Mouse (Mus musculus) lung, embryonic 14.5 days (tissue): ENCODE data around the gene Abca1. TPM values are rescaled to one million over a fixed set of nuclear protein-coding genes. Genes with fewer than 3 reads are reported as not detected.

Experiments
- ATAC-seq: fragments of 200-750 bp; cut with Nextera tagmentation; 2 replicates; pipeline ENCODE4 v1.8.0; 2017; ENCODE audit warnings: mild to moderate bottlenecking, moderate TSS enrichment, moderate library complexity; ENCODE audit not compliant: insufficient read depth
- DNase-seq: peaks from one replicate; pipeline ENCODE4 v3.0.0-alpha.2; 2015
- H3K27ac ChIP-seq: fragments of 300-500 bp; sonication (generic); 2 replicates; pipeline ENCODE4 v1.5.1; 2014; ENCODE audit warnings: low read depth, mild to moderate bottlenecking, moderate library complexity
- H3K27me3 ChIP-seq: fragments of 300-500 bp; sonication (generic); 2 replicates; pipeline ENCODE4 v1.6.1; 2014; ENCODE audit warnings: low read length, control low read depth; ENCODE audit not compliant: insufficient read depth
- H3K36me3 ChIP-seq: fragments of 300-500 bp; sonication (generic); 2 replicates; pipeline ENCODE4 v1.6.1; 2014; ENCODE audit warnings: control low read depth; ENCODE audit not compliant: insufficient read depth
- H3K4me1 ChIP-seq: fragments of 300-500 bp; sonication (generic); 2 replicates; pipeline ENCODE4 v1.6.1; 2014; ENCODE audit warnings: antibody characterized with exemption, control low read depth; ENCODE audit not compliant: insufficient read depth
- H3K4me2 ChIP-seq: fragments of 300-500 bp; sonication (generic); 2 replicates; pipeline ENCODE4 v1.6.1; 2014; ENCODE audit warnings: mild to moderate bottlenecking
- H3K4me3 ChIP-seq: fragments of 300-500 bp; sonication (generic); 2 replicates; pipeline ENCODE4 v1.5.1; 2014; ENCODE audit warnings: low read depth, low read length
- H3K9ac ChIP-seq: fragments of 300-500 bp; sonication (generic); 2 replicates; pipeline ENCODE4 v1.6.1; 2014
- H3K9me3 ChIP-seq: fragments of 300-500 bp; sonication (generic); 2 replicates; pipeline ENCODE4 v1.6.1; 2016; ENCODE audit warnings: low read depth, low read length, control low read depth
- CTCF ChIP-seq: IDR thresholded peaks from 2 replicates; pipeline ENCODE4 v1.5.1; 2016; ENCODE audit warnings: antibody characterized with exemption, low read depth
- WGBS: fragments of 180-500 bp; shearing (Covaris S2); extraction: QIAGEN DNeasy Blood & Tissue Kit; methylation state at CpG from one replicate; pipeline ENCODE4 v1.1.7; 2014; 5-methylcytosine and 5-hydroxymethylcytosine counted together
- polyA plus RNA-seq: library from polyadenylated mRNA; unstranded; fragments of >200 nt; fragmentation: Nextera tagmentation; extraction: Ambion mirVana; gene quantifications from 2 replicates; pipeline ENCODE4 v1.2.1, GENCODE M21; 2014

The Abca1 gene
- polyA plus RNA-seq, 1 experiment from 2014 or later = 13.6 TPM

DNA sequence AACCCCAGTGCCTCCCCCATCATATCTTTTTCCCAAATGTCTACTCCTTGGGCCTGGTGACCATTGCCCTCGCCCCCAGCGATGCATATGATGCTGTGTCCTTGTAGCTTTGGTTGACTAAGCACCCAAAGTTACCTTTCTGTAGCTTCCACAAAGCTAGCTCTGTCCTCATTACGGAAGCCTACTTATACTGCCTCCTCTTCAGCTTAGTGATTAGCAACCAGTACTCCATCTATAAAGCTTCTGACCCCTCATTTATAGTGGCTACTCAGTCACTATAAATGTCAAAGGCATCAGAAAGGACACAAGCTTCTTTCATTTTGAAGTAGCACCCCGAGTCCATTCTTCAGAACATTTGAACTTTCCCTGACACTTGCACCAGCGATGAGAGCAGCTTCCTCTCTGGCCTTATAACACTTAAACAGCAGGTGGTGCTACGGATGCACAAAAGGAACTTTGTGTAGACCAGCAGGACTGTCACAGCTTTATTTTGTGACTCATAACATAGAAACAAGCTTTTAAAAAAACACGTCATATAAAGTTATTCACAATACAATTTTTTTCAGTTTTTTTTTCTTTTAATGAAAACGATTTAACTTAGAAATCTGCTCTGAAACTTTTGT lies 129.3 kb downstream of the Abca1 start:
- Histone ChIP-seq H3K27ac (no peak overlapping the region), H3K27me3 (no peaks in the 10 kb centered on the region), H3K9me3 (no peaks in the 10 kb centered on the region), H3K9ac (no peak overlapping the region), H3K4me1 (no peaks in the 10 kb centered on the region), H3K36me3 (peaks cover 24% of the 10 kb centered on the region; the same call in 1 of the 2 replicates), H3K4me2 (no peak overlapping the region), H3K4me3 (no peak overlapping the region)
- peak; percentile 52 for TF ChIP-seq CTCF
- 56% methylated on average over 8 of the region's 8 CpGs for WGBS
- ATAC-seq = no peak
- DNase-seq = peak; percentile 66

DNA sequence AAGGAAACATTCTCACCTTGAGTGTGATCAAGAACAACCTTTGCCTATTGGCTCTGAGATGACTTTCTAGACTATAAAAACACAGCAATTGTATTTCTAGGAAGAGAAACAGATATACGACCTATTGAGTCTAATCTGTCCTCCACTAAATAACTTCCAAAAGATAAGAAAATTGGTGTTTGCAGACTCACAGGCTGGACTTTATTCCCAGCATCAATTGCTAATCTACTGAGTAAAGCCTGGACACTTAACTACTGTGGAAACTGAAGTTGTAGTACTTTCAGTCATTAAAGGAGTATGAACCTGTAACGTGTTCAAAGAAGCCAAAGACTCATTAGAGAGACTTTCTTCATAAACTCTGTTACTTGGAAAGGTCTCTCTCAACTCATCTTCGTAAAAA lies 131.9 kb downstream of the Abca1 start:
- no peak for TF ChIP-seq CTCF
- WGBS = 78% methylated on average over 3 of the region's 3 CpGs
- Histone ChIP-seq H3K4me2 (no peak overlapping the region), H3K9ac (no peak overlapping the region), H3K36me3 (peaks cover 18% of the 10 kb centered on the region; the same call in 1 of the 2 replicates), H3K4me1 (no peaks in the 10 kb centered on the region), H3K9me3 (no peaks in the 10 kb centered on the region), H3K27me3 (no peaks in the 10 kb centered on the region), H3K27ac (no peak overlapping the region), H3K4me3 (no peak overlapping the region)
- ATAC-seq (no peak), DNase-seq (no peak)

DNA sequence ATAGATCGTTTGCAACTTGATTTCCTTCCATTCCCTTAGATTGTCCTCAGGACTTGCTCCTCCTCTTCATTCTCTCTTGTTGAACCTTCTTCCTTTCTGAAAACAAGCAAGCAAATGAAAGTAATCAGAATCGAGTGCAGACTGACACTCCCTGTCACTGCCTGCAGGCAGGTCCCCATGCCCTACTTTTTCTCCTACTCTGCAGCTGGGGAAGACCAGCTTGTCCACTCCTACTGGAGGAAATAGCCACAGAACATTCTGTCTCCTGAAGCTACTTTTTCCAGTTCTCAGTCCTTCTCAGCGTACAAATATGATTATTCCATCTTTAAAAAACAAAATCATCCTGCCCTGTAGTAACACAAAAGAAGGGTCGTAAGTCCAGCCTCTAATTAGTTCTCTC lies 135.3 kb downstream of the Abca1 start:
- Histone ChIP-seq H3K9me3 (no peaks in the 10 kb centered on the region), H3K27ac (no peak overlapping the region), H3K4me2 (no peak overlapping the region), H3K4me1 (no peaks in the 10 kb centered on the region), H3K36me3 (peaks cover 37% of the 10 kb centered on the region; the same call in 1 of the 2 replicates), H3K27me3 (no peaks in the 10 kb centered on the region), H3K9ac (no peak overlapping the region), H3K4me3 (no peak overlapping the region)
- WGBS = 89% methylated on average over 4 of the region's 4 CpGs
- DNase-seq (no peak), ATAC-seq (no peak)
- TF ChIP-seq CTCF = no peak

DNA sequence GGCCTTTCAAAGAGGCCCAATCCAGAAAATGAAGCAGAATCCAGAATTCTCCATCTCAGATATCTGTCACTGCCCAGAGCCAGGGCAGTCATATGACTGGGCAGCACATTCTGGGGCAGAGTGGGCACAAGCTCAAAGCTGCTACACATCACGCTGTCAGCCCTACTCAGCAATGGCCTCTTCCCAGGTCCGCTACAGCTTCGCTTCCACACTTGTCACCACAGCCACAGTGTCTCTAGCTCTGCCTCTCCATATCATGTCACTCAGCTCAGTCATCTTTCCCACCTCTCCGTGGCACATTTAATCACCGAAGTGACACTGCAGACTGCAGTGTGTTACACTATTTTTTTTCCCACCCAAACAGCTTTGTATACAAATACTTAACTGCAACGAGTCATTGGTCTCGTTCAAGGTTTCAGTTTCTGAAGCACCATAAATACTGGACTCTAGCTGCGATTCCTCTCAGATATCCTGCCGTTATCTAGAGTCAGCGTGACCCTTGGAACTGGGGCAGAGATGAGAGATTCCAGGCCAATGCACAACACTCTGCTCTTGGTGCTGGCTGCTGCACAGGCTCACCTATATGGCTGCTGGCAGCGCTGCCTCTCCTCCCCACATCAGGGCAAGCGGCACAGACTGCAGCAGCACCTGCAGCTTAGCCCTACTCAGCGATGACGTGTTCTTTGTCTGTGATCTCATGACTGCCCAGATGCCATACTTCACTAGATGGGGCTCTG lies 136.3 kb downstream of the Abca1 start:
- Histone ChIP-seq H3K27ac (no peak overlapping the region), H3K4me3 (no peak overlapping the region), H3K36me3 (peaks cover 44% of the 10 kb centered on the region), H3K4me2 (no peak overlapping the region), H3K9me3 (no peaks in the 10 kb centered on the region), H3K27me3 (no peaks in the 10 kb centered on the region), H3K4me1 (no peaks in the 10 kb centered on the region), H3K9ac (no peak overlapping the region)
- DNase-seq (no peak), ATAC-seq (no peak)
- no peak for TF ChIP-seq CTCF
- WGBS = 90% methylated on average over 14 of the region's 14 CpGs

DNA sequence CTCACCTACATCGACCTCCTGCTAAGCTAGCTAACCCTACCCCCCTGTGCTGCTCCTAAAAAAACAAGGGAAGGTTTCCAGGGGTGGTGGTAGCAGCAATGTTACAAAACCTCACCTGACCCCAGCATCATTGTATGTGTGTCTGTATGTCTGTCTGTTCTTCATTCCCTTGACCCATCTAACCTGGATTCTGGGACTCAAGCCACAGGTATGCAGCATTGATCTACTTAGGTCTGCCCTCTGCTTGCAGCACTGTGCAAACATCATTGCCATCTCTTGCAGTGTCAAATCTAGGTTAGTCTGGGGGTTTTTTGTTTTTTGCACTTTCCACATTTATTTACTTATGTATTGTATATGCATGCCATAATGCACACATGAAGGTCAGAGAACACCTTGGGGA lies 141.3 kb downstream of the Abca1 start:
- ATAC-seq (no peak), DNase-seq (no peak)
- TF ChIP-seq CTCF = no peak
- Histone ChIP-seq H3K4me1 (no peaks in the 10 kb centered on the region), H3K36me3 (peaks cover 58% of the 10 kb centered on the region), H3K4me2 (no peak overlapping the region), H3K27ac (no peak overlapping the region), H3K4me3 (no peak overlapping the region), H3K9ac (no peak overlapping the region), H3K9me3 (no peaks in the 10 kb centered on the region; the same call in 1 of the 2 replicates), H3K27me3 (no peaks in the 10 kb centered on the region)
- 86% methylated on average over 1 of the region's 1 CpGs for WGBS

DNA sequence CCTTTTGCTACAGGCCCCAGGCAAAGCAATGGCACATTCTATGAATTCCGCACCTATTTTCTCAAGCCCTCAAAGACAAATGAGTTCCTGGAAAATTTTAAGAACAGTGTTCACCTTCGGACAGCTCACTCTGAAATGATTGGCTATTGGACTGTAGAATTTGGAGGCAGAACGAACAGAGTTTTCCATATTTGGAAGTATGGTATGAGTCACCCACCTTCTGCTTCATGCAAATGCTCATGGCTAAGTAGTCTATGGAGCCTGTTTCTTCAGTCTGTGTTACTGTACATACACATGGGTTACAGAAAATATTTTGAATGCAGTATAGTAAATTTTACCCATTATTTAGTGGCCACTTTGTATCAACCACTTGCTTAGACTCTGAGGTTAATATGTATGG lies 144.7 kb downstream of the Abca1 start:
- Histone ChIP-seq H3K4me3 (no peak overlapping the region), H3K27ac (no peak overlapping the region), H3K4me2 (no peak overlapping the region), H3K9ac (no peak overlapping the region), H3K27me3 (no peaks in the 10 kb centered on the region), H3K36me3 (peaks cover 35% of the 10 kb centered on the region), H3K9me3 (no peaks in the 10 kb centered on the region; the same call in 1 of the 2 replicates), H3K4me1 (no peaks in the 10 kb centered on the region; the same call in 1 of the 2 replicates)
- ATAC-seq (no peak), DNase-seq (no peak)
- TF ChIP-seq CTCF = no peak
- 95% methylated on average over 3 of the region's 3 CpGs for WGBS

DNA sequence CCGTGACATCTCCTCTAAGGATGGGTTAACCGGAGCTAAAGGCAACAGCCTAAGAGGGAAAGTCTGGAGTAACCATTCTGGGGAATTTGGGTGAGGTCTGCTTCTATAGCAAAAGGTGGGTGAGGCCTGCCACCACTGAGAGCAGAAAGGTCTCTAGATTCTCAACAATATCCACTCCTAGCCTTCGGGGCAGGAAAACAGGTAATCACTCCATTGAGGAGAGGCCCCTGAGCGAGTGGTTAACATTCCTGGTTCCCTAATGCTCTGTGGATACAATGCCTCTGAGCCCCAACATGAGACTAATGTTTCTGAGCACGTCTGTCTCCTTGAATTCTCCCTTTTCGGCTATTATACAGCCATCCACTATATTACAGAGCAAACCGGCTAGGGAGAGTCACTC lies 145.3 kb downstream of the Abca1 start:
- peaks cover 29% of the 10 kb centered on the region for H3K36me3 ChIP-seq
- H3K4me3 ChIP-seq = no peak overlapping the region
- no peaks in the 10 kb centered on the region for H3K27me3 ChIP-seq
- H3K4me2 ChIP-seq = no peak overlapping the region
- DNase-seq (no peak), ATAC-seq (no peak)
- TF ChIP-seq CTCF = no peak
- H3K4me1 ChIP-seq = no peaks in the 10 kb centered on the region; the same call in 1 of the 2 replicates
- H3K9me3 ChIP-seq = no peaks in the 10 kb centered on the region; the same call in 1 of the 2 replicates
- 89% methylated on average over 7 of the region's 7 CpGs for WGBS
- no peak overlapping the region for H3K27ac ChIP-seq
- no peak overlapping the region for H3K9ac ChIP-seq
